Mouse (Mus musculus) testis, adult 2 months (tissue): ENCODE data around the gene 1700001P01Rik. TPM values are rescaled to one million over a fixed set of nuclear protein-coding genes. Genes with fewer than 3 reads are reported as not detected.

Experiments used
- H3K27ac ChIP-seq: fragments of 200-500 bp; 2 replicates; pipeline ENCODE4 v1.5.1; 2012; ENCODE audit warnings: low read depth, low read length; ENCODE audit not compliant: control insufficient read depth, insufficient read depth
- H3K27me3 ChIP-seq: fragments of 200-500 bp; 2 replicates; pipeline ENCODE4 v1.6.1; 2012; ENCODE audit warnings: mild to moderate bottlenecking, low read length, moderate library complexity; ENCODE audit not compliant: control insufficient read depth, insufficient read depth
- H3K36me3 ChIP-seq: fragments of 200-500 bp; 2 replicates; pipeline ENCODE4 v1.6.1; 2012; ENCODE audit warnings: mild to moderate bottlenecking, low read length; ENCODE audit not compliant: control insufficient read depth, insufficient read depth
- H3K4me1 ChIP-seq: fragments of 200-500 bp; 2 replicates; pipeline ENCODE4 v1.6.1; 2012; ENCODE audit warnings: low read length; ENCODE audit not compliant: control insufficient read depth, insufficient read depth
- H3K4me3 ChIP-seq: fragments of 200-500 bp; 2 replicates; pipeline ENCODE4 v1.5.1; 2012; ENCODE audit warnings: low read depth, mild to moderate bottlenecking, low read length, moderate library complexity, mixed read lengths; ENCODE audit not compliant: control insufficient read depth
- CTCF ChIP-seq: fragments of 200-500 bp; IDR thresholded peaks from 2 replicates; pipeline ENCODE4 v1.5.1; 2012; ENCODE audit warnings: low read depth, mild to moderate bottlenecking, inconsistent platforms, low read length, moderate library complexity; ENCODE audit not compliant: control insufficient read depth, insufficient read depth, insufficient replicate concordance
- POLR2A ChIP-seq: fragments of 200-500 bp; IDR thresholded peaks from 2 replicates; pipeline ENCODE4 v1.6.1; 2012; ENCODE audit warnings: low read depth, mild to moderate bottlenecking, inconsistent platforms, low read length, moderate library complexity; ENCODE audit not compliant: control insufficient read depth
- polyA plus RNA-seq: library from polyadenylated mRNA; depleted of rRNA; stranded (reverse); fragments of >200 nt; gene quantifications from 2 replicates; pipeline ENCODE4 v1.2.3, GENCODE M21; 2012; rRNA removed

1700001P01Rik gene
- polyA plus RNA-seq: 174 and 181 TPM in 2 replicates

DNA sequence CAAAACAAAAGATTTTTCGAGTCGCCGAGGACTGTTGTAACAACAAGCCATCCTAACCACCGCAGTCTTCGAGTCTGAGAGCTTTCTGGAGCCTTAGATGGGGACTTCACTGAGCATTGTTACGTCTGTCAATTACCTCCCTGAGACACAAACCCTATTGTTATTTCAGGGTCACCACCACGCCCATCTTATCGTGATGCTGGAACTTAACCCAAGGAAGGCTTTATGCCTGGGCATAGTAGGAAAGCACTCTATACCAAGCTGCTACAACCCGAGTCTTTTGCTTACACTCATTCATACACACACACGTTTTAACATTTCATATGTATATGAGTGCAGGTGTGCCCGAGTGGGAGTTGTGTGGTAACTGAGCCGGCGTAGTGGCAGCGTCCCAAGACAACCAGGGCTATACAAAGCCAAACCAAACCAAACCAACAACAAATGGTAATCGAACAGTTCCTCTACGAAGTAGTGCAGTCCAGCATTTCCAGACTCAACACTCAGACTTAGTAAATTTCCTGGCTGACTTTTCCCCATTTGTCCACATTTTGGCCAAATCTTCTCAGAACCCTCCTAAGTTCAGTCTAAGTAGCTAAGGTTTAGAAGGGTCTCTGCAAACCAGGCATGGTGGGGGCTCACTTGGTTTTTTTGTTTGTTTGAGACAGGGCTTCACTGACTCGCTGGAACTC lies at the start of gene 1700001P01Rik:
1700001P01Rik (minus strand) TSS at position 111 of the 689 bp plus-strand sequence.
- H3K4me3 ChIP-seq: peak within 1 kb of the TSS; percentile 92
- H3K4me1 ChIP-seq: peaks cover 3% of the 10 kb centered on the region
- H3K27ac ChIP-seq: peak within 1 kb of the TSS; percentile 95
- H3K36me3 ChIP-seq: no peaks in the 10 kb centered on the region; the same call in 1 of the 2 replicates
- H3K27me3 ChIP-seq: no peaks in the 10 kb centered on the region
- TF ChIP-seq CTCF (no peak), POLR2A (peak; percentile 29; the same call in 1 of the 2 replicates)

DNA sequence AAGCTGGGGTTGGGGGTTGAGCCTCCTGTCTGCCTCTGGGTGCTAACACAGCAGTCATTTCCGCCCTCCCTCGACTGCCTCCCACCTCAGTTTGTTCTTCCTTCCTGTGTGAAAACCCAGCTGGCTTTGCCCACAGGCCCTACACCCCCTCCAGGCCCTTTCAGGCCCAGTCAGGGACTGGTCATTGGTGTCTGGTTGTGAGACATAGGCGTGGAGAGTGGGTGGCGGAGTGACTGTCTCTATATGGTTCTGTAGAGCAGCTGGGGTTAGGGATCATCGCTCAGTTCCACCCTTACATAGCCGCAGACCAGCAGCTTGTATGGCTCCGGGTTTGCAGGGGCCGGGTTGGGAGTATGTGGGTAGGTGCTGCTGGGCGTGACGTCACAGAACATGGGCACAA lies 49.6 kb upstream of the 1700001P01Rik start:
- no peak overlapping the region for H3K27ac ChIP-seq
- TF ChIP-seq CTCF: no peak
- no peaks in the 10 kb centered on the region; the same call in 1 of the 2 replicates for H3K4me1 ChIP-seq
- H3K27me3 ChIP-seq: no peaks in the 10 kb centered on the region
- H3K4me3 ChIP-seq: no peak overlapping the region
- H3K36me3 ChIP-seq: no peaks in the 10 kb centered on the region

DNA sequence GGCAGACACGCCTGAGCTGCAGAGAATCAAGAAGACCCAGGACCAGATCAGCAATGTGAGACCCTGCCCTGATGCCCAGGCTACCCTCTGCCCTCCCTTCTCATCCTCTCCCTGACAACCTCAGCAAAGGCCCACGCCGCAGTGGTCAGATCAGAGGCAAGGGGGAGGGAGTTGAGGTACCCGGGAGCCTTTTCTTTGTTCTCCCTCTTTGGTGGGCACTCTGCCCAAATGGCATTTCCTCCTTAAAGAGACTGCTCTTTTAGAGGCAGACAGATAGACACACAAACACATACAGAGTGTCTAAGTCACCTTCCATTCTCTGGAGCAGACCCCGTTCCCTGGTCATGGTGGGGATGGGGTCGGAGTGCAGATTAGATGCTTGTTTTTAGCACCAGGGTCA lies 49.2 kb upstream of the 1700001P01Rik start:
- H3K36me3 ChIP-seq: no peaks in the 10 kb centered on the region
- no peak overlapping the region for H3K4me3 ChIP-seq
- no peaks in the 10 kb centered on the region; the same call in 1 of the 2 replicates for H3K4me1 ChIP-seq
- H3K27ac ChIP-seq: no peak overlapping the region
- no peaks in the 10 kb centered on the region for H3K27me3 ChIP-seq
- TF ChIP-seq CTCF (no peak), POLR2A (no peak)

DNA sequence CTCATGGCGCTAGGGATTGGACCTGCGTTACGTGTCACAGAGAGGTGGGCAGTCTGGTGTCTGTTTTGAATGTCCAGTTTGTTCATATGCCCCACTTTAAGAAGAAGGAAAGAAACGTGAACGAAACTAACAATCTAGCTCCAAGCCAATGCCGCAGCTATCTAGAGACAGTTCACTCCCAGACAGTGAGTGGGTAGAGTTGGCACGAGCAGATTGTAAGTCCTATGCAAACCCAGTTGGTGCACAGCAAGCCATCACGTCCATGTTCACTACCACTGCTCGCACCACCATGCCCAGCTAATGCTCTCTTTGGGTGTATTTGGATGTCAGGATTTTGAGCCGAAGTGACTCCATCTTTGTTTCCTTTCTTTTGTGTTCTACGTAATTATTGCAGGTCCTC lies 48.5 kb upstream of the 1700001P01Rik start:
- no peaks in the 10 kb centered on the region for H3K27me3 ChIP-seq
- H3K4me1 ChIP-seq: no peaks in the 10 kb centered on the region; the same call in 1 of the 2 replicates
- H3K27ac ChIP-seq: no peak overlapping the region
- TF ChIP-seq CTCF: no peak
- no peak for TF ChIP-seq POLR2A
- no peaks in the 10 kb centered on the region for H3K36me3 ChIP-seq
- no peak overlapping the region for H3K4me3 ChIP-seq

DNA sequence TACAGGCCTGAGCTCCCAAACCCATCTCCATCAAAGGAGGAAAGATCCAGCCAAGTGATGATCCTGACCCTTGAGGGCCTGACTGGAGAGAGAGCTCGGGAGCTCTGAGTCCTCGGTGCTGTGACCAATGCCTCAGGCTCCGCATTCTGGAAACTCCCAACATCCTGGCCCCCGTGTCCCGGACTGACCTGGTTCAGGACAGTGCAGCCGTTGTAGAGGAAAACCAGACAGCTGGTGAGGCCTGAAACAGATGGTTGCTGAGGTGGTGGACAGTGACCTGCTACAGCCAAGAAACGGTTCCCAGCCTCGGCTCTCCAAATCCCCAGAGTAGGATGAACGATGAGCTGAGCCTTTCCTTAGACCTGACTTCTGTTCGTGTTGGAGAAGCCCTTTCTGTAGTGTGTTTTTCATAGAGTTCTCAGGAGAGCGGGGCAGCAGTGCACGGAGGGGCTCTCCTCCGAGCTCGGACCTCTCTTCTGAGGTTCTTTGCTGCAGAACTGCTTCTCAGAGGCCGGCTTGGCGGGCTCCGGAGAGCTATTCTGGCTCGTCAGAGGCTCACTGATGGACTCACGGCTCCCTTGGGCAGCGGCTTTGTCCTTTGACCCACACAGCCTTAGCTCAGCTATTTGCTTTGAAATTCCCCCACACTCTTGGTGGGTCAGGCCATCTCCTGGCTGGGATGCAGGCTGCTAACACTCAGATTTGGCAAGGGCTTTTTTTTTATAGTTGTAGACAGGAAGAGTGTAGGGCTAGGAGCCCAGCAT lies 47.3 kb upstream of the 1700001P01Rik start:
- H3K36me3 ChIP-seq: no peaks in the 10 kb centered on the region
- H3K27me3 ChIP-seq: no peaks in the 10 kb centered on the region
- TF ChIP-seq POLR2A: no peak
- TF ChIP-seq CTCF: no peak
- no peaks in the 10 kb centered on the region; the same call in 1 of the 2 replicates for H3K4me1 ChIP-seq
- H3K27ac ChIP-seq: 0 out of 2 replicates have a peak overlapping the region, but pooled peaks have one; percentile 5
- H3K4me3 ChIP-seq: no peak overlapping the region

DNA sequence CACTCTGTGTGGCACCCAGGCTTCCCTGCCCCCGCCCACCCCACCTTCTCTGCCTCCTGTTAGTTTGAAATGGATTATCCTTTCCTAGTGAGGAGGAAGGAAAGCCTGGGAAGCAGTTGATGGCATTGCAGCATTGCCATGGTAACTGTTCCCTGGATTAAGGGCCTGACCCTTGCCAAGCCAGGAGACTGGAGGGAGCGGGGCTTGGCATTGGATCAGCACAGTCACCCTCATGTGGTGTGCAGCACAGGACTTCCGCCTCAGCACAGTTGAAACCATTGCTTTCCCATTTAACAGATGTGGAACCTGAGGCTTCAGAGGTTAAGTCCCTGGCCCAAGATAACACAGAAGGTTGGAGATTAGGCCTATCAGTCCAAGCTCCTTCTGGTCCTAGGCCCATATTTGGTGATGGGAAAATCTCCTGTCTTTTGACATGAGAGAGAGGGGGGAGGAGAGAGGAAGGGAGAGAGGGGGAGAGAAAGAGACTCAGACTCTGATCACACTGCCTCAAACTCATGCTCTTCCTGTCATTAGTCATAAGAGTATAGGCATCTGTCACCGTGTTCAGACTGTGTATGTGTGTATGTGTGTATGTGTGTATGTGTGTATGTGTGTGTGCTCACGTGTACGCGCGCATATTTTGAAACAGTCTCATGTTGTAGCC lies 45.8 kb upstream of the 1700001P01Rik start:
- no peak overlapping the region for H3K27ac ChIP-seq
- no peak for TF ChIP-seq CTCF
- TF ChIP-seq POLR2A: no peak

GRCm38 (mm10) chr11:97820840-97821239 lies 45.1 kb upstream of the 1700001P01Rik start:
- Histone ChIP-seq H3K4me1 (no peaks in the 10 kb centered on the region; the same call in 1 of the 2 replicates), H3K27me3 (no peaks in the 10 kb centered on the region), H3K4me3 (no peak overlapping the region), H3K36me3 (no peaks in the 10 kb centered on the region), H3K27ac (no peak overlapping the region)
- TF ChIP-seq CTCF (no peak), POLR2A (no peak)

More for the DNA sequence above, 45.8 kb upstream of the 1700001P01Rik start:
- H3K27me3 ChIP-seq: no peaks in the 10 kb centered on the region
- no peaks in the 10 kb centered on the region for H3K36me3 ChIP-seq
- no peaks in the 10 kb centered on the region; the same call in 1 of the 2 replicates for H3K4me1 ChIP-seq
- no peak overlapping the region for H3K4me3 ChIP-seq
